Mouse (Mus musculus): Measurements from ENCODE around the gene Klc2. TPM values are rescaled to one million over a fixed set of nuclear protein-coding genes. Genes with fewer than 3 reads are reported as not detected.
"Not testable (repeated sequence)": the region's sequence is repeated elsewhere in the genome, so short reads cannot be mapped to it uniquely, and the experiment has no call there.

Klc2 gene
- polyA plus RNA-seq, 1 experiment from 2014 or later, result 13.6 TPM

DNA sequence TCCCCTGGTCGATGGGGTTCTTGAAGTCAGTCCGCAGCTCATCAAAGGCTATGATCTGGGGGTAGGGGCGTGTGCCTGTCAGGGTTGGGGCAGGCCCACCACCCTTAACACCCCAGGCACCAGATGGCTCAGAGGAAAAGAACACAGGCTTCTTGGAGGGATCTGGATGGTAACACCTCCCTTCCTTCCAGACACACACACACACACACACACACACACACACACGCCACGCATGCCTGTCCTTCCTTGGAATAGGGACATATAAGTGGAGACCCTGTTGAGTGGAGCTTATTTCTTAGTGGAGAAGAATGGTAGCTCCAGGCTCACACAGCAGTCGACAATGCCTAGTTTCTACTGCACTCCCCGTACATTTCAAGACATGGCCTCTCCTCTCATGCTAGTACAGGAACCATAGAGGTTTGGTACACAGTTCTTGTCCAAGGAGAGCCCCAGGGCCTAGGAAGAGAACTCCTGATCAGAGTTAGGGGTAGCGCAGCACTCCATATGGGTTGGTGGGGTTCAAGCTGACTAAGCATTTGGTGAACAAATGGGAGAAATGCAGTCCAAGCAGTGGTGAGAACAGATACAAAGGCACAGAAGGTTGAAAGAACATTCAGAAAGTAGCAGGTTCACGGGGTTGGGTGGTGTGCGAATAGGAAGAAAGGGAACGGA is 23.5 kb downstream of the Klc2 start:
- WGBS, result 45% methylated on average over 11 of the region's 11 CpGs
- Histone ChIP-seq H3K4me1 (ENCODE audit: control insufficient read depth, insufficient read depth, low read length) (peaks cover 26% of the 10 kb centered on the region), H3K9ac (ENCODE audit: low read length) (no peak overlapping the region; the same call in 1 of the 2 replicates), H3K4me3 (replicated peaks; ENCODE audit: low read length) (no peak overlapping the region), H3K27ac (ENCODE audit: low read length) (no peak overlapping the region), H3K27me3 (ENCODE audit: control insufficient read depth, insufficient read depth, low read length) (no peaks in the 10 kb centered on the region), H3K36me3 (ENCODE audit: control insufficient read depth, insufficient read depth, low read length) (peaks cover under 1% of the 10 kb centered on the region; the same call in 1 of the 2 replicates), H3K4me2 (ENCODE audit: low read depth, low read length) (no peak overlapping the region), H3K9me3 (replicated peaks; ENCODE audit: control insufficient read depth, low read length) (no peaks in the 10 kb centered on the region)
- ATAC-seq (ENCODE audit: insufficient read depth, low FRiP score), result no peak

- WGBS, result 2% methylated on average over 21 of the region's 21 CpGs
- Histone ChIP-seq H3K4me2 (ENCODE audit: low read depth, low read length) (no peak overlapping the region), H3K27ac (ENCODE audit: low read length) (no peak overlapping the region), H3K36me3 (ENCODE audit: control insufficient read depth, insufficient read depth, low read length) (no peaks in the 10 kb centered on the region), H3K9me3 (replicated peaks; ENCODE audit: control insufficient read depth, low read length) (no peaks in the 10 kb centered on the region), H3K9ac (ENCODE audit: low read length) (no peak overlapping the region; the same call in 1 of the 2 replicates), H3K27me3 (ENCODE audit: control insufficient read depth, insufficient read depth, low read length) (no peaks in the 10 kb centered on the region), H3K4me3 (replicated peaks; ENCODE audit: low read length) (no peak overlapping the region; the same call in 1 of the 2 replicates), H3K4me1 (ENCODE audit: control insufficient read depth, insufficient read depth, low read length) (peaks cover 31% of the 10 kb centered on the region)
- peak; percentile 58; the same call in 1 of the 2 replicates for ATAC-seq (ENCODE audit: insufficient read depth, low FRiP score)
Measured at GRCm38 (mm10) chr19:5094243-5094632, 24.1 kb downstream of the Klc2 start.

- Histone ChIP-seq H3K4me2 (ENCODE audit: low read depth, low read length) (no peak overlapping the region), H3K4me1 (ENCODE audit: control insufficient read depth, insufficient read depth, low read length) (peaks cover 34% of the 10 kb centered on the region), H3K27ac (ENCODE audit: low read length) (no peak overlapping the region), H3K9ac (ENCODE audit: low read length) (no peak overlapping the region), H3K4me3 (replicated peaks; ENCODE audit: low read length) (no peak overlapping the region), H3K9me3 (replicated peaks; ENCODE audit: control insufficient read depth, low read length) (no peaks in the 10 kb centered on the region), H3K27me3 (ENCODE audit: control insufficient read depth, insufficient read depth, low read length) (no peaks in the 10 kb centered on the region), H3K36me3 (ENCODE audit: control insufficient read depth, insufficient read depth, low read length) (no peaks in the 10 kb centered on the region)
- no peak for ATAC-seq (ENCODE audit: insufficient read depth, low FRiP score)
- 75% methylated on average over 12 of the region's 12 CpGs for WGBS
Measured at GRCm38 (mm10) chr19:5093481-5094242, 24.7 kb downstream of the Klc2 start.

DNA sequence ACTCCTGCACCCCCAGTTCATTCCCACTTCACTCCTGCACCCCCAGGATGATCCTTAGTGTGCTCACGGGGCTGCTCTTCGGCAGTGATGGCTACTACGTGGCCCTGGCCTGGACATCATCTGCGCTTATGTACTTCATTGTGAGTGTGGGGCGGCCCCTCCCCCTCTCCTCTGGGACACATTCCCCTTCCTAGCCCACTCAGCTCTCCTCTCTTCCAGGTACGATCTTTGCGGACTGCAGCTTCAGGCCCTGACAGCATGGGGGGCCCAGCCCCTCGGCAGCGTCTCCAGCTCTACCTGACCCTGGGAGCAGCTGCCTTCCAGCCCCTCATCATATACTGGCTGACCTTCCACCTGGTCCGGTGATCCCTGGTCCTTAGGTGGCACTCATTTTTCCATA is 26.3 kb downstream of the Klc2 start:
- H3K36me3 ChIP-seq (ENCODE audit: control insufficient read depth, insufficient read depth, low read length), result no peaks in the 10 kb centered on the region
- H3K4me1 ChIP-seq (ENCODE audit: control insufficient read depth, insufficient read depth, low read length), result peaks cover 33% of the 10 kb centered on the region
- no peaks in the 10 kb centered on the region for H3K27me3 ChIP-seq (ENCODE audit: control insufficient read depth, insufficient read depth, low read length)
- WGBS, result 84% methylated on average over 10 of the region's 10 CpGs
- H3K4me2 ChIP-seq (ENCODE audit: low read depth, low read length), result no peak overlapping the region
- no peaks in the 10 kb centered on the region for H3K9me3 ChIP-seq (replicated peaks; ENCODE audit: control insufficient read depth, low read length)
- H3K4me3 ChIP-seq (replicated peaks; ENCODE audit: low read length), result no peak overlapping the region
- no peak for ATAC-seq (ENCODE audit: insufficient read depth, low FRiP score)
- H3K27ac ChIP-seq (ENCODE audit: low read length), result no peak overlapping the region
- H3K9ac ChIP-seq (ENCODE audit: low read length), result no peak overlapping the region

GRCm38 (mm10) chr19:5089324-5089723 is 29.0 kb downstream of the Klc2 start:
- Histone ChIP-seq H3K27me3 (ENCODE audit: control insufficient read depth, insufficient read depth, low read length) (peaks cover 21% of the 10 kb centered on the region), H3K27ac (ENCODE audit: low read length) (no peak overlapping the region), H3K4me3 (replicated peaks; ENCODE audit: low read length) (peak overlapping the region; percentile 90), H3K36me3 (ENCODE audit: control insufficient read depth, insufficient read depth, low read length) (no peaks in the 10 kb centered on the region), H3K4me2 (ENCODE audit: low read depth, low read length) (peak overlapping the region; percentile 91), H3K9me3 (replicated peaks; ENCODE audit: control insufficient read depth, low read length) (no peaks in the 10 kb centered on the region), H3K9ac (ENCODE audit: low read length) (peak overlapping the region; percentile 88), H3K4me1 (ENCODE audit: control insufficient read depth, insufficient read depth, low read length) (peaks cover 22% of the 10 kb centered on the region)
- ATAC-seq (ENCODE audit: insufficient read depth, low FRiP score), result no peak
- WGBS, result 91% methylated on average over 4 of the region's 4 CpGs

- WGBS, result under 1% methylated on average over 58 of the region's 58 CpGs
- Histone ChIP-seq H3K4me2 (ENCODE audit: low read depth, low read length) (peak within 1 kb of the TSS; percentile 91), H3K9ac (ENCODE audit: low read length) (peak within 1 kb of the TSS; percentile 88), H3K27ac (ENCODE audit: low read length) (peak within 1 kb of the TSS; percentile 87), H3K9me3 (replicated peaks; ENCODE audit: control insufficient read depth, low read length) (no peaks in the 10 kb centered on the region), H3K4me1 (ENCODE audit: control insufficient read depth, insufficient read depth, low read length) (peaks cover 20% of the 10 kb centered on the region), H3K36me3 (ENCODE audit: control insufficient read depth, insufficient read depth, low read length) (no peaks in the 10 kb centered on the region), H3K27me3 (ENCODE audit: control insufficient read depth, insufficient read depth, low read length) (peaks cover 31% of the 10 kb centered on the region), H3K4me3 (replicated peaks; ENCODE audit: low read length) (peak within 1 kb of the TSS; percentile 90)
- ATAC-seq (ENCODE audit: insufficient read depth, low FRiP score), result peak; percentile 92
Measured at GRCm38 (mm10) chr19:5087884-5088728, 30.3 kb downstream of the Klc2 start, which contains the start of gene Yif1a. Gene Yif1a, plus strand, starts transcription at chr19:5088538.

DNA sequence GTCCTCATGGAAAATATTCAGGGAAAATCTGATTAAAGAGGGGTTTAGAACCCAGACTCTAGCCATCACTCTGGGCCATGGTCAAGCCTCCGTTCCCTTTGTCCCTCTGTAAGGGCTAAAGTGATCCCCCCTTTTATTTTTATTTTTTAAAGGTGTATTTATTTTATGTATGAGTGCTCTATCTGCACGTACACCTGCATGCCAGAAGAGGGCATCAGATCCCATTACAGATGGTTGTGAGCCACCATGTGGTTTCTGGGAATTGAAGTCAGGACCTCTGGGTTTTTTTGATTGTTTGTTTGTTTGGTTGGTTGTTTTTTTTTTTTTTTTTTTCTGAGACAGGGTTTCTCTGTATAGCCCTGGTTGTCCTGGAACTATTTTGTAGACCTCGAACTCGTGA is 31.8 kb downstream of the Klc2 start:
- H3K4me3 ChIP-seq (replicated peaks; ENCODE audit: low read length); H3K27ac ChIP-seq (ENCODE audit: low read length); H3K9ac ChIP-seq (ENCODE audit: low read length); H3K36me3 ChIP-seq (ENCODE audit: control insufficient read depth, insufficient read depth, low read length); H3K4me2 ChIP-seq (ENCODE audit: low read depth, low read length); ATAC-seq (ENCODE audit: insufficient read depth, low FRiP score); H3K9me3 ChIP-seq (replicated peaks; ENCODE audit: control insufficient read depth, low read length): not testable (repeated sequence)
- 56% methylated on average over 4 of the region's 4 CpGs for WGBS
- peaks cover 20% of the 10 kb centered on the region for H3K4me1 ChIP-seq (ENCODE audit: control insufficient read depth, insufficient read depth, low read length)
- H3K27me3 ChIP-seq (ENCODE audit: control insufficient read depth, insufficient read depth, low read length), result peaks cover 47% of the 10 kb centered on the region

DNA sequence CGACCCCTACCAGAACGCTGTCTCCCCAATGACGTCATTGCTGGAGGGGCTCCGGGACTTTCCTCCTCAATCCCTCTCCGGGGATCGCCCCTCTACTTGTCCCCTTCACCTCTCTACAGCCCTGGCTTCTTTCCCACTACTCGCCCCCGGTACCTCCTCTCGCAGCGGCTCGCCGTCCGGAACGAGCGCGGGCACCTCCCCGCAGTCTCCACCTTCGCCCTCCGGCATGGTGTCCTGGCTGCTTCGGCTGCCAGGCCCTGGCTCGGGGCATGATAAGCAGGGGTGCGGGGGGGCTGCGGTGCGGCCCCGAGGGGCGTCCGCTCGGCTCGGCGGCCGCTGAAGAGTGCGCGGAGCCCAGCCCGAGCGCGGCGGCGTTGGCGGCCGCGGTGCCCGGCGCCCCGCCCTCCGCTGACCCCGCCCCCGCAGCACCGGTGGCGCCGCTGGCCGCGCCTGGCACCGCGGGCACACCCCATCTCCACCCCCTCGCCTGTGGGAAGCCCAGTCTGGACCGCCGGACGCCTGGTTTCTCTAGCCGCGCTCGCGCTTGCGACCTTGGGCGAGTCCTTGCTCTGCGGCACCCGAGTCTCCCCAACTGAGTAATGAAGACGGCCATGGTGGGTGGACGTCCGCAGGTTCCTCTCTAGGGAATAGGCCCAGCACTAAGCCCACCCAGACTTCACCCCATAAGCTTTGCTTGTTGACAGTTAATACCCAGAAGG is 33.1 kb downstream of the Klc2 start, which contains the start of gene Tmem151a:
Gene Tmem151a (minus strand): TSS at position 387 of the 719 bp plus-strand sequence.
- Histone ChIP-seq H3K4me3 (replicated peaks; ENCODE audit: low read length) (peak within 1 kb of the TSS; percentile 53), H3K27ac (ENCODE audit: low read length) (no peak within 1 kb of the TSS), H3K4me1 (ENCODE audit: control insufficient read depth, insufficient read depth, low read length) (peaks cover 20% of the 10 kb centered on the region), H3K9me3 (replicated peaks; ENCODE audit: control insufficient read depth, low read length) (no peaks in the 10 kb centered on the region), H3K4me2 (ENCODE audit: low read depth, low read length) (peak within 1 kb of the TSS; percentile 83), H3K27me3 (ENCODE audit: control insufficient read depth, insufficient read depth, low read length) (peaks cover 55% of the 10 kb centered on the region), H3K9ac (ENCODE audit: low read length) (peak within 1 kb of the TSS; percentile 67), H3K36me3 (ENCODE audit: control insufficient read depth, insufficient read depth, low read length) (no peaks in the 10 kb centered on the region)
- under 1% methylated on average over 68 of the region's 69 CpGs for WGBS
- ATAC-seq (ENCODE audit: insufficient read depth, low FRiP score), result no peak

Data from stomach, embryonic 16.5 days (tissue).